Mouse (Mus musculus): ENCODE measurements at regions not wholly inside any gene's neighbourhood (a gene's known extent, or its start where the extent isn't known, plus 50 kb on each side); places are given as distances from the start of the nearest gene placed in this dataset.
"Not testable (repeated sequence)": the region's sequence is repeated elsewhere in the genome, so short reads cannot be mapped to it uniquely, and the experiment has no call there.

- no peak for DNase-seq (ENCODE audit: low read depth)
Observed at GRCm38 (mm10) chr13:4858341-4858740, 249.4 kb upstream of the Akr1e1 start.

GRCm38 (mm10) chr13:4839481-4839880 lies 230.5 kb upstream of the Akr1e1 start:
- DNase-seq (ENCODE audit: low read depth) = not testable (repeated sequence)

- DNase-seq (ENCODE audit: low read depth) = peak; percentile 22
Observed at GRCm38 (mm10) chr13:4826756-4827155, 217.8 kb upstream of the Akr1e1 start.

- not testable (repeated sequence) for DNase-seq (ENCODE audit: low read depth)
Observed at GRCm38 (mm10) chr13:4825749-4826148, 216.8 kb upstream of the Akr1e1 start.

GRCm38 (mm10) chr13:4806876-4807275 lies 197.9 kb upstream of the Akr1e1 start:
- no peak for DNase-seq (ENCODE audit: low read depth)

GRCm38 (mm10) chr13:4800666-4801065 lies 191.7 kb upstream of the Akr1e1 start:
- no peak for DNase-seq (ENCODE audit: low read depth)

GRCm38 (mm10) chr13:4791139-4791538 lies 182.2 kb upstream of the Akr1e1 start:
- DNase-seq (ENCODE audit: low read depth) = no peak

GRCm38 (mm10) chr13:4790414-4790813 lies 181.4 kb upstream of the Akr1e1 start:
- DNase-seq (ENCODE audit: low read depth) = no peak

- DNase-seq (ENCODE audit: low read depth) = no peak
Observed at GRCm38 (mm10) chr13:4783290-4783689, 174.3 kb upstream of the Akr1e1 start.

GRCm38 (mm10) chr13:4778264-4778823 lies 169.4 kb upstream of the Akr1e1 start:
- not testable (repeated sequence) for DNase-seq (ENCODE audit: low read depth)

GRCm38 (mm10) chr13:4776855-4777254 lies 167.9 kb upstream of the Akr1e1 start:
- DNase-seq (ENCODE audit: low read depth) = peak; percentile 68

- peak; percentile 32 for DNase-seq (ENCODE audit: low read depth)
Observed at GRCm38 (mm10) chr13:4772324-4772723, 163.3 kb upstream of the Akr1e1 start.

GRCm38 (mm10) chr13:4771120-4772075 lies 162.4 kb upstream of the Akr1e1 start:
- peak; percentile 94 for DNase-seq (ENCODE audit: low read depth)

GRCm38 (mm10) chr13:4759965-4760364 lies 151.0 kb upstream of the Akr1e1 start:
- DNase-seq (ENCODE audit: low read depth) = no peak

- no peak for DNase-seq (ENCODE audit: low read depth)
Observed at GRCm38 (mm10) chr13:4756529-4756928, 147.6 kb upstream of the Akr1e1 start.

GRCm38 (mm10) chr13:4742930-4743329 lies 134.0 kb upstream of the Akr1e1 start:
- DNase-seq (ENCODE audit: low read depth) = no peak

- DNase-seq (ENCODE audit: low read depth) = not testable (repeated sequence)
Observed at GRCm38 (mm10) chr13:4716299-4716698, 107.3 kb upstream of the Akr1e1 start.

- DNase-seq (ENCODE audit: low read depth) = peak; percentile 2
Observed at GRCm38 (mm10) chr13:4714724-4715123, 105.8 kb upstream of the Akr1e1 start.

GRCm38 (mm10) chr13:4712698-4713097 lies 103.7 kb upstream of the Akr1e1 start:
- DNase-seq (ENCODE audit: low read depth) = peak; percentile 35

- DNase-seq (ENCODE audit: low read depth) = not testable (repeated sequence)
Observed at GRCm38 (mm10) chr13:4699591-4699990, 90.6 kb upstream of the Akr1e1 start.

GRCm38 (mm10) chr13:4666375-4667140 lies 57.6 kb upstream of the Akr1e1 start:
- peak; percentile 89 for DNase-seq (ENCODE audit: low read depth)

GRCm38 (mm10) chr13:4663390-4663789 lies 54.4 kb upstream of the Akr1e1 start:
- DNase-seq (ENCODE audit: low read depth) = no peak

Measured in NIH3T3 (cell line).